Mouse (Mus musculus): Measurements from ENCODE around the gene Trir. TPM values are rescaled to one million over a fixed set of nuclear protein-coding genes. Genes with fewer than 3 reads are reported as not detected.

Gene Trir
- total RNA-seq, 2 experiments from 2014 or later: 128 to 146 TPM

DNA sequence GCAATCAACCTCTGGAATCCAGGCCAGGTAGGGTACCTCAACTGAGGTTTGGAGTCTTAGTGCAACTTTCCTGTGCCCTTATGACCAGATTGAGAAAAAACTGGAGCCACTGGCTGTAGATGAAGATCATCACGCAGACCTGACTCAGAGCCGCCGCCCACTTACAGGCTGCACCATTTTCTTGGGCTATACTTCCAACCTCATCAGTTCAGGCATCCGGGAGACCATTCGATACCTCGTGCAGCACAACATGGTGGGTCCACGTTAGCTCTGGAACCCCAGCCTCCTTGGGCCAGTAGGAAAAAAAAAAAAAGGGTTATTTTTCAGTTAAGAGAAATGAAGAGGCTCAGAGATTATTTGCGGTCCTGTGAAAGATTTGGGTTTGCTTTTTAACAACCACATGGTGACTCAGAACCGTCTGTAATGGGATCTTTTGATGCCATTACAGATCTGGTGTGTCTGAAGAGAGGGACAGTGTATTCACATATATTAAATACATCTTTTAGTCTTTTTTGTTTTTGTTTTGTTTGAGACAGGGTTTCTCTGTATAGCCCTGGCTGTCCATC, 45.8 kb downstream of the Trir start:
- intact Hi-C loops (cut with DNase I): no loop called here
- no peak for DNase-seq (ENCODE audit: low spot score in 2 of 2)

DNA sequence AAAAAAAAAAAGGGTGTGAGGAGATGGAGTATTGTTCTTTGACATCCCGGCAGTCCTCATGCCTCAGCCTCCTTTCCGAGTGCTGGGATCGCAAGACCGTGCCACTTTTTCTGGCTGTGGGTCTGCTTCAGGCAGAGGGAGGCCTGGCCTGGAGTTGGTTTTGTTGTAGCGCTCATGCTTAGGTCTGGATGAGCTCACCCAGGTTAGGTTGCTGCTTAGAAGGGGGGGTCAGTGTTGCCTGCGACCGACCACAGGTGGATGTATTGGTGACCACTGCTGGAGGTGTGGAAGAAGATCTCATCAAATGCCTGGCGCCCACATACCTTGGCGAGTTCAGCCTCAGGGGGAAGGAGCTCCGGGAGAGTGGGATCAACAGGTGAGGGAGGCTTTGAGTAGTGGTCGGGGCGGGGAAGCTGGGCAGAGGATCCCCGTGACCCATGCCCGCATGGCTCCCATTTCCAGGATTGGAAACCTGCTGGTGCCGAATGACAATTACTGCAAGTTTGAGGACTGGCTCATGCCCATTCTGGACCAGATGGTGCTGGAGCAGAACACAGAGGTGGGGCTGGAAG, 46.5 kb downstream of the Trir start:
- intact Hi-C loops (cut with DNase I): no loop called here

DNA sequence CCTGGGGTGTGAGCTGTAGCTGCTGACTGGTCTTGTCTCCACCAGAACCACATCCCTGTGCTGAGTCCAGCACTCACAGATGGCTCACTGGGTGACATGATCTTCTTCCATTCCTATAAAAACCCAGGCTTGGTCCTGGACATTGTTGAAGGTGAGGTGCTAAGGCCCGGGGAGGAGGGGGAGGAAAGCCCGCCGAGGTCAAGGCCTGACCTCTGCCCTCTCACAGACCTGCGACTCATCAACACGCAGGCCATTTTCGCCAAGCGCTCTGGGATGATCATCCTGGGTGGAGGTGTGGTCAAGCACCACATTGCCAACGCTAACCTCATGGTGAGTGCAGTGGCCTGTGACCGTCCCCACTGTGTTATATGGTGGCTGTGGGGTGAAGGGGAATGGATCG, 47.5 kb downstream of the Trir start:
- no peak for DNase-seq (ENCODE audit: low spot score in 2 of 2)
- intact Hi-C loops (cut with DNase I): no loop called here

More for the DNA sequence above, 46.5 kb downstream of the Trir start:
- DNase-seq (ENCODE audit: low spot score in 2 of 2): no peak

GRCm38 (mm10) chr8:85074617-85075016, 48.0 kb downstream of the Trir start:
- intact Hi-C loops (cut with DNase I): no loop called here

DNA sequence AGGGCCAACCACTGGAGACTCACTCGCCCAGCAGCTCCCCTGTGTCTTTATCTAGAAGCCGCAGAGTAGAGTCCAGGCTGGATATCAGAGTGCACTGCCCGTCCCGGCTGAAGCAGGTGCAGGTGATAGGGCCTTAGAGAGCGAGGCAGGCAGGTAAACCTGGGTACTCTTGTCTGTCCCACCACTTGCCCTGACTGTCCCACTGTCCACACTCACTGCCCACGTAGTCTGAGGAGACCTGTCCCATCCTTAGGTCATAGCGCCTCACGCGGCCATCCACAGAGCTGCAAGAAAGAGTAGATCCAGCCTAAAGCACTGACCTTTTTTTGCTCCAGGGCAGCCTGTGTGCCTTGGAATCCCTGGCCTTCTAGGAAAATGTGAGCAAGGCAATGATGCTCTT, 49.4 kb downstream of the Trir start:
- intact Hi-C loops (cut with DNase I): no loop called here
- no peak for DNase-seq (ENCODE audit: low spot score in 2 of 2)

More at GRCm38 (mm10) chr8:85074617-85075016, 48.0 kb downstream of the Trir start:
- no peak for DNase-seq (ENCODE audit: low spot score in 2 of 2)

DNA sequence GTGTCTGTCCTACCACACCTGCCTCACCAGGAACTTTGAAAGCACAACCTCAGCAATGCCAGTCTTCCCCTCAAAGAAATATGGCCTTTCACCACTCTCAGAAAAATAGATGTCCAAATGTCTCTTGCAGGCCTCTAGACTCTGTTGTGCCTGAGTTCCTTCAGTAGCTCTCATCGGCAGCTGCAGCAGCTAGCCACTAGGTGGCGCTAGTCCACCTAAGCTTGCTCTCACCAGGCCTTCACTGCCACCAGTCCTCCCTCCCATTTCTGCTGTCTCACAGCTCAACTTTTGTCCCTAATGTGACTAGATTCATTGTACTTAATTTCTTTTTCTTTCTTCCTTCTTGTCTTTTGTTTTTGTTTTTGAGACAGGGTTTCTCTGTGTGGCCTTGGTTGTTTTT, 50.4 kb downstream of the Trir start:
- intact Hi-C loops (cut with DNase I): no loop called here
- peak; percentile 89 to 91 for DNase-seq (ENCODE audit: low spot score in 2 of 2)

Small RNAs within 50 kb of the gene (microRNA-seq; reads per million reads assigned to microRNA genes)
- gene Mir7070: 12.8 to 17.9 reads per million in 2 experiments

Other genes with a start within 250 kb of the Trir start
- 100 to 1,000 TPM; 402 to 429 TPM for gene Nfix, start 226.5 kb upstream of the Trir start, total RNA-seq (2021)
- 1 to 10 TPM; 8.0 to 9.6 TPM for gene Dand5, start 204.0 kb upstream of the Trir start, total RNA-seq (2021)
- 10 to 100 TPM; 23.4 to 23.6 TPM for gene Gadd45gip1, start 195.3 kb upstream of the Trir start, total RNA-seq (2021)
- 10 to 100 TPM; 59.5 to 72.0 TPM for gene Rad23a, start 186.2 kb upstream of the Trir start, total RNA-seq (2021)
- gene Calr, start 179.9 kb upstream of the Trir start, total RNA-seq (2021): 100 to 1,000 TPM; 495 to 553 TPM
- gene Farsa, start 169.8 kb upstream of the Trir start, total RNA-seq (2021): 10 to 100 TPM; 50.1 to 51.6 TPM
- 10 to 100 TPM; 11.5 to 13.4 TPM for gene Syce2, start 154.7 kb upstream of the Trir start, total RNA-seq (2021)
- gene Gcdh, start 132.9 kb upstream of the Trir start, total RNA-seq (2021): 10 to 100 TPM; 36.5 to 38.9 TPM
- not detected for gene Klf1, start 124.9 kb upstream of the Trir start, total RNA-seq (2021)
- 1 to 10 TPM; 2.9 TPM for gene Dnase2a, start 118.3 kb upstream of the Trir start, total RNA-seq (2021)
- 100 to 1,000 TPM; 139 to 146 TPM for gene Mast1, start 89.5 kb upstream of the Trir start, total RNA-seq (2021)
- 1 to 10 TPM; 1.6 to 2.1 TPM for gene Rtbdn, start 79.8 kb upstream of the Trir start, total RNA-seq (2021)
- gene Gm49661, start 57.4 kb upstream of the Trir start, total RNA-seq (2021): not detected
- gene Prdx2, start 57.2 kb upstream of the Trir start, total RNA-seq (2021): 100 to 1,000 TPM; 402 to 429 TPM
- 10 to 100 TPM; 38.1 to 52.0 TPM for gene Rnaseh2a, start 57.1 kb upstream of the Trir start, total RNA-seq (2021)
- 10 to 100 TPM; 51.5 to 65.4 TPM for gene Junb, start 48.1 kb upstream of the Trir start, total RNA-seq (2021)
- 1 to 10 TPM; 7.5 to 8.1 TPM for gene Hook2, start 36.2 kb upstream of the Trir start, total RNA-seq (2021)
- not detected for gene Best2, start 12.3 kb upstream of the Trir start, total RNA-seq (2021)
- gene Asna1, start 1.5 kb upstream of the Trir start, total RNA-seq (2021): 100 to 1,000 TPM; 116 to 117 TPM
- gene Tnpo2, start 10.1 kb downstream of the Trir start, total RNA-seq (2021): 100 to 1,000 TPM; 165 to 171 TPM
- gene Fbxw9, start 33.2 kb downstream of the Trir start, total RNA-seq (2021): 10 to 100 TPM; 38.3 to 39.9 TPM
- gene Gm5741, start 41.2 kb downstream of the Trir start, total RNA-seq (2021): not detected
- 10 to 100 TPM; 57.9 to 67.6 TPM for gene Dhps, start 44.9 kb downstream of the Trir start, total RNA-seq (2021)
- gene Wdr83os, start 53.9 kb downstream of the Trir start, total RNA-seq (2021): 10 to 100 TPM; 52.7 to 53.5 TPM
- gene Wdr83, start 54.5 kb downstream of the Trir start, total RNA-seq (2021): 10 to 100 TPM; 27.5 to 36.1 TPM
- 10 to 100 TPM; 42.6 to 42.9 TPM for gene Man2b1, start 56.4 kb downstream of the Trir start, total RNA-seq (2021)
- 1 to 10 TPM; 5.8 to 6.0 TPM for gene Zfp791, start 96.3 kb downstream of the Trir start, total RNA-seq (2021)
- not detected for gene Cks1brt, start 125.1 kb downstream of the Trir start, total RNA-seq (2021)
- not detected for gene Olfr371, start 199.2 kb downstream of the Trir start, total RNA-seq (2021)